Mouse (Mus musculus): ENCODE measurements at regions not wholly inside any gene's neighbourhood (a gene's known extent, or its start where the extent isn't known, plus 50 kb on each side); places are given as distances from the start of the nearest gene placed in this dataset.

- no peak overlapping the region for H3K4me3 ChIP-seq
- WGBS = 73% methylated on average over 6 of the region's 6 CpGs
- H3K27ac ChIP-seq = no peak overlapping the region
- no peak overlapping the region for H3K4me2 ChIP-seq (replicated peaks)
- no peaks in the 10 kb centered on the region for H3K27me3 ChIP-seq
- ATAC-seq (ENCODE audit: insufficient number of reproducible peaks, insufficient read depth, low FRiP score, low TSS enrichment) = no peak
- no peaks in the 10 kb centered on the region for H3K9me3 ChIP-seq
- no peaks in the 10 kb centered on the region for H3K36me3 ChIP-seq
- peaks cover 7% of the 10 kb centered on the region; the same call in 1 of the 2 replicates for H3K4me1 ChIP-seq
- no peak overlapping the region for H3K9ac ChIP-seq
These were observed 576.6 kb downstream of the Lmo7 start for GRCm38 (mm10) chr14:102306332-102306731.

- Histone ChIP-seq H3K27me3 (no peaks in the 10 kb centered on the region), H3K4me3 (no peak overlapping the region), H3K27ac (no peak overlapping the region), H3K4me1 (peaks cover 3% of the 10 kb centered on the region; the same call in 1 of the 2 replicates), H3K36me3 (no peaks in the 10 kb centered on the region), H3K9ac (no peak overlapping the region), H3K4me2 (replicated peaks) (no peak overlapping the region), H3K9me3 (no peaks in the 10 kb centered on the region)
- WGBS = 76% methylated on average over 2 of the region's 2 CpGs
- ATAC-seq (ENCODE audit: insufficient number of reproducible peaks, insufficient read depth, low FRiP score, low TSS enrichment) = no peak
These were observed 573.1 kb downstream of the Lmo7 start for GRCm38 (mm10) chr14:102302826-102303225.

- H3K27me3 ChIP-seq = no peaks in the 10 kb centered on the region
- H3K27ac ChIP-seq = no peak overlapping the region
- H3K4me3 ChIP-seq = no peak overlapping the region
- no peak overlapping the region for H3K9ac ChIP-seq
- ATAC-seq (ENCODE audit: insufficient number of reproducible peaks, insufficient read depth, low FRiP score, low TSS enrichment) = no peak
- H3K9me3 ChIP-seq = no peaks in the 10 kb centered on the region
- H3K36me3 ChIP-seq = no peaks in the 10 kb centered on the region
- H3K4me2 ChIP-seq (replicated peaks) = no peak overlapping the region
- 87% methylated on average over 6 of the region's 6 CpGs for WGBS
- H3K4me1 ChIP-seq = no peaks in the 10 kb centered on the region
These were observed 570.5 kb downstream of the Lmo7 start for GRCm38 (mm10) chr14:102300251-102300650.

GRCm38 (mm10) chr14:102291361-102291760 is 561.6 kb downstream of the Lmo7 start:
- no peaks in the 10 kb centered on the region for H3K36me3 ChIP-seq
- H3K4me3 ChIP-seq = no peak overlapping the region
- H3K4me1 ChIP-seq = no peaks in the 10 kb centered on the region
- H3K9ac ChIP-seq = no peak overlapping the region
- H3K4me2 ChIP-seq (replicated peaks) = no peak overlapping the region
- H3K27ac ChIP-seq = no peak overlapping the region
- H3K9me3 ChIP-seq = no peaks in the 10 kb centered on the region
- 79% methylated on average over 1 of the region's 1 CpGs for WGBS
- no peak for ATAC-seq (ENCODE audit: insufficient number of reproducible peaks, insufficient read depth, low FRiP score, low TSS enrichment)
- H3K27me3 ChIP-seq = no peaks in the 10 kb centered on the region

GRCm38 (mm10) chr14:102250076-102250475 is 520.3 kb downstream of the Lmo7 start:
- Histone ChIP-seq H3K9ac (no peak overlapping the region), H3K36me3 (no peaks in the 10 kb centered on the region), H3K4me1 (no peaks in the 10 kb centered on the region), H3K27ac (no peak overlapping the region), H3K27me3 (no peaks in the 10 kb centered on the region), H3K4me2 (replicated peaks) (no peak overlapping the region), H3K4me3 (no peak overlapping the region), H3K9me3 (no peaks in the 10 kb centered on the region)
- 79% methylated on average over 5 of the region's 5 CpGs for WGBS
- no peak for ATAC-seq (ENCODE audit: insufficient number of reproducible peaks, insufficient read depth, low FRiP score, low TSS enrichment)

- Histone ChIP-seq H3K9me3 (no peaks in the 10 kb centered on the region), H3K4me3 (no peak overlapping the region), H3K36me3 (no peaks in the 10 kb centered on the region), H3K9ac (no peak overlapping the region), H3K4me1 (no peaks in the 10 kb centered on the region), H3K27ac (no peak overlapping the region), H3K4me2 (replicated peaks) (no peak overlapping the region), H3K27me3 (no peaks in the 10 kb centered on the region)
- WGBS = 72% methylated on average over 2 of the region's 2 CpGs
- no peak for ATAC-seq (ENCODE audit: insufficient number of reproducible peaks, insufficient read depth, low FRiP score, low TSS enrichment)
These were observed 518.8 kb downstream of the Lmo7 start for GRCm38 (mm10) chr14:102248581-102248980.

- no peak for ATAC-seq (ENCODE audit: insufficient number of reproducible peaks, insufficient read depth, low FRiP score, low TSS enrichment)
- 63% methylated on average over 5 of the region's 5 CpGs for WGBS
- H3K9ac ChIP-seq = no peak overlapping the region
These were observed 518.3 kb downstream of the Lmo7 start for GRCm38 (mm10) chr14:102248023-102248422.

GRCm38 (mm10) chr14:102243806-102244536 is 514.2 kb downstream of the Lmo7 start:
- no peaks in the 10 kb centered on the region for H3K9me3 ChIP-seq
- H3K4me3 ChIP-seq = no peak overlapping the region
- H3K36me3 ChIP-seq = no peaks in the 10 kb centered on the region
- no peak overlapping the region for H3K9ac ChIP-seq
- 66% methylated on average over 4 of the region's 4 CpGs for WGBS
- H3K27me3 ChIP-seq = no peaks in the 10 kb centered on the region
- no peak overlapping the region for H3K4me2 ChIP-seq (replicated peaks)
- no peak overlapping the region for H3K27ac ChIP-seq
- no peak for ATAC-seq (ENCODE audit: insufficient number of reproducible peaks, insufficient read depth, low FRiP score, low TSS enrichment)
- no peaks in the 10 kb centered on the region for H3K4me1 ChIP-seq

More at GRCm38 (mm10) chr14:102248023-102248422, 518.3 kb downstream of the Lmo7 start:
- no peaks in the 10 kb centered on the region for H3K4me1 ChIP-seq
- no peaks in the 10 kb centered on the region for H3K27me3 ChIP-seq
- no peak overlapping the region for H3K4me2 ChIP-seq (replicated peaks)
- no peak overlapping the region for H3K4me3 ChIP-seq
- H3K36me3 ChIP-seq = no peaks in the 10 kb centered on the region
- H3K9me3 ChIP-seq = no peaks in the 10 kb centered on the region
- no peak overlapping the region for H3K27ac ChIP-seq

- Histone ChIP-seq H3K27me3 (no peaks in the 10 kb centered on the region), H3K36me3 (no peaks in the 10 kb centered on the region), H3K4me2 (replicated peaks) (no peak overlapping the region), H3K9ac (no peak overlapping the region), H3K27ac (no peak overlapping the region), H3K4me1 (no peaks in the 10 kb centered on the region), H3K9me3 (no peaks in the 10 kb centered on the region), H3K4me3 (no peak overlapping the region)
- 53% methylated on average over 7 of the region's 7 CpGs for WGBS
- no peak for ATAC-seq (ENCODE audit: insufficient number of reproducible peaks, insufficient read depth, low FRiP score, low TSS enrichment)
These were observed 487.0 kb downstream of the Lmo7 start for GRCm38 (mm10) chr14:102216581-102217368.

- Histone ChIP-seq H3K36me3 (no peaks in the 10 kb centered on the region), H3K4me2 (replicated peaks) (no peak overlapping the region), H3K9ac (no peak overlapping the region), H3K27me3 (no peaks in the 10 kb centered on the region), H3K4me1 (no peaks in the 10 kb centered on the region), H3K4me3 (no peak overlapping the region), H3K9me3 (no peaks in the 10 kb centered on the region), H3K27ac (no peak overlapping the region)
- 55% methylated on average over 3 of the region's 4 CpGs for whole genome bisulfite sequencing
- no peak for ATAC-seq (ENCODE audit: insufficient number of reproducible peaks, insufficient read depth, low FRiP score, low TSS enrichment)
These were observed 485.7 kb downstream of the Lmo7 start for GRCm38 (mm10) chr14:102215267-102215964.

GRCm38 (mm10) chr14:102212079-102212478 is 482.3 kb downstream of the Lmo7 start:
- Histone ChIP-seq H3K4me2 (replicated peaks) (no peak overlapping the region), H3K27me3 (no peaks in the 10 kb centered on the region)
- 85% methylated on average over 2 of the region's 2 CpGs for WGBS

More at GRCm38 (mm10) chr14:102212079-102212478, 482.3 kb downstream of the Lmo7 start:
- no peak overlapping the region for H3K9ac ChIP-seq
- no peak overlapping the region for H3K27ac ChIP-seq
- no peaks in the 10 kb centered on the region for H3K9me3 ChIP-seq
- no peaks in the 10 kb centered on the region for H3K36me3 ChIP-seq
- 0 out of 2 replicates have a peak, but pooled peaks cover 3% of the 10 kb centered on the region for H3K4me1 ChIP-seq
- no peak overlapping the region for H3K4me3 ChIP-seq
- ATAC-seq (ENCODE audit: insufficient number of reproducible peaks, insufficient read depth, low FRiP score, low TSS enrichment) = no peak
